Mouse (Mus musculus) megakaryocyte, embryonic 14.5 days (primary cell): Measurements from ENCODE around the gene Nek3.

ENCODE experiments used
- FLI1 ChIP-seq: IDR thresholded peaks from 2 replicates; pipeline ENCODE4 v1.6.1; 2012; ENCODE audit warnings: low read length, inconsistent platforms, mixed read lengths
- GATA1 ChIP-seq: IDR thresholded peaks from 3 replicates; pipeline ENCODE4 v1.6.1; 2012; ENCODE audit warnings: mixed read lengths, low read length, inconsistent platforms, borderline replicate concordance

GRCm38 (mm10) chr8:22143764-22144491 lies 22.3 kb downstream of the Nek3 start:
- TF ChIP-seq FLI1 (no peak), GATA1 (no peak)
